Comparison of ENCODE assay signal across 25 mouse cellular contexts in genomic region chr15:43650818-43651500, GRCm38 (mm10).
DNase-seq lines count a peak whose midpoint lies in the region; ATAC-seq and TF ChIP-seq lines count a peak whose summit lies in the region.
"Had no signal": no experiment of that assay in that cellular context is flagged by ENCODE, and none has a peak within 500 bp of the region (broad histone marks: within the 10 kb centered on the region; RNA-seq: fewer than 3 reads in every experiment).

No protein-coding gene starts in this region.

- H3K36me3 ChIP-seq in kidney, adult 2 months (ENCODE audit: control insufficient read depth, insufficient read depth, low read length): no peaks in the 10 kb centered on the region
- H3K36me3 ChIP-seq in kidney, embryonic 14.5 days (ENCODE audit: control insufficient read depth, insufficient read depth, low read length): no peaks in the 10 kb centered on the region
- H3K36me3 ChIP-seq in liver, adult 2 months (ENCODE audit: control insufficient read depth, insufficient read depth, low read length): no peaks in the 10 kb centered on the region
- H3K36me3 ChIP-seq: embryonic facial prominence, embryonic 10.5 days; embryonic facial prominence, embryonic 12.5 days; forebrain, embryonic 10.5 days; forebrain, embryonic 12.5 days; G1E had no signal

- TF ChIP-seq POLR2A in kidney, adult 2 months (IDR thresholded peaks at IDR 0.05; ENCODE audit: low read depth, low read length): no peak
- no peak for TF ChIP-seq POLR2A in liver, adult 2 months (IDR thresholded peaks at IDR 0.05; ENCODE audit: extremely low read depth, insufficient read depth, low read length)

- no peaks in the 10 kb centered on the region for H3K27me3 ChIP-seq in kidney, adult 2 months (replicated peaks; ENCODE audit: control insufficient read depth, insufficient read depth, low read length)
- no peaks in the 10 kb centered on the region for H3K27me3 ChIP-seq in kidney, embryonic 14.5 days (ENCODE audit: control insufficient read depth, insufficient read depth, low read length)
- H3K27me3 ChIP-seq in liver, adult 2 months (ENCODE audit: control insufficient read depth, insufficient read depth, low read length): no peaks in the 10 kb centered on the region
- no peaks in the 10 kb centered on the region for H3K27me3 ChIP-seq in Patski
- H3K27me3 ChIP-seq: CH12.LX; embryonic facial prominence, embryonic 12.5 days; forebrain, embryonic 12.5 days had no signal

- H3K9ac ChIP-seq in kidney, embryonic 14.5 days (ENCODE audit: low read depth, low read length): no peak overlapping the region
- H3K9ac ChIP-seq in liver, adult 2 months (ENCODE audit: low read depth, low read length): no peak overlapping the region
- H3K9ac ChIP-seq: embryonic facial prominence, embryonic 12.5 days; forebrain, embryonic 12.5 days had no signal

- no peaks in the 10 kb centered on the region for H3K4me1 ChIP-seq in kidney, adult 2 months (ENCODE audit: control insufficient read depth, insufficient read depth, low read length)
- no peaks in the 10 kb centered on the region for H3K4me1 ChIP-seq in kidney, embryonic 14.5 days (ENCODE audit: control insufficient read depth, insufficient read depth, low read length)
- peaks cover 2% of the 10 kb centered on the region; the same call in 1 of the 2 replicates for H3K4me1 ChIP-seq in liver, adult 2 months (ENCODE audit: control insufficient read depth, insufficient read depth, low read length)
- H3K4me1 ChIP-seq: embryonic facial prominence, embryonic 10.5 days; embryonic facial prominence, embryonic 12.5 days; forebrain, embryonic 10.5 days; forebrain, embryonic 12.5 days had no signal

- no peaks in the 10 kb centered on the region for H3K9me3 ChIP-seq in kidney, embryonic 14.5 days (ENCODE audit: control insufficient read depth, low read length)
- H3K9me3 ChIP-seq: embryonic facial prominence, embryonic 10.5 days; embryonic facial prominence, embryonic 12.5 days; forebrain, embryonic 10.5 days; forebrain, embryonic 12.5 days; G1E had no signal

- no peak overlapping the region for H3K4me2 ChIP-seq in kidney, embryonic 14.5 days (replicated peaks; ENCODE audit: low read depth, low read length)
- H3K4me2 ChIP-seq: embryonic facial prominence, embryonic 12.5 days; forebrain, embryonic 12.5 days had no signal

- WGBS in kidney, adult 2 months: 79% methylated on average over 2 of the region's 2 CpGs
- 91% methylated on average over 2 of the region's 2 CpGs for WGBS in kidney, embryonic 14.5 days
- 29% methylated on average over 2 of the region's 2 CpGs for WGBS in liver, adult 2 months

- H3K4me3 ChIP-seq in kidney, adult 2 months (ENCODE audit: insufficient read depth, low read depth, low read length): no peak overlapping the region
- H3K4me3 ChIP-seq in kidney, embryonic 14.5 days (ENCODE audit: low read length): no peak overlapping the region
- no peak overlapping the region for H3K4me3 ChIP-seq in liver, adult 2 months (ENCODE audit: insufficient read depth, low read depth, low read length)
- H3K4me3 ChIP-seq: embryonic facial prominence, embryonic 10.5 days; embryonic facial prominence, embryonic 12.5 days; forebrain, embryonic 10.5 days; forebrain, embryonic 12.5 days had no signal

- no peak overlapping the region for H3K27ac ChIP-seq in kidney, adult 2 months (ENCODE audit: insufficient read depth, low read depth, low read length)
- no peak overlapping the region for H3K27ac ChIP-seq in kidney, embryonic 14.5 days (ENCODE audit: low read depth, low read length)
- H3K27ac ChIP-seq in liver, adult 2 months (replicated peaks; ENCODE audit: insufficient read depth, low read depth, low read length): peak overlapping the region; percentile 67
- H3K27ac ChIP-seq: embryonic facial prominence, embryonic 10.5 days; embryonic facial prominence, embryonic 12.5 days; forebrain, embryonic 10.5 days; forebrain, embryonic 12.5 days had no signal

- in situ Hi-C loops in Patski (cut with MboI; ENCODE audit: low pct_unique_long_range_greater_than_20kb): no loop called here

- TF ChIP-seq CTCF in kidney, adult 2 months (conservative IDR thresholded peaks at IDR 0.05; ENCODE audit: insufficient read depth, insufficient read length, low read depth, low read length): no peak
- no peak for TF ChIP-seq CTCF in liver, adult 2 months (IDR thresholded peaks at IDR 0.05; ENCODE audit: low read depth, low read length)
- TF ChIP-seq CTCF in Patski (IDR thresholded peaks at IDR 0.05): no peak

- ATAC-seq in kidney, embryonic 14.5 days (ENCODE audit: low FRiP score, low TSS enrichment): no peak
- ATAC-seq in Patski: peak; percentile 67
- ATAC-seq: CD4-positive, CD25-positive, alpha-beta regulatory T cell, adult 4 months; forebrain, embryonic 14.5 days; forebrain, embryonic 16.5 days had no signal

- POLR2A ChIA-PET in Patski (lab: Charles Lee): no interaction called here

- no peaks in the 10 kb centered on the region for H3K79me2 ChIP-seq in liver, adult 2 months (ENCODE audit: control insufficient read depth, insufficient read depth, low read length)

- CTCF ChIA-PET in Patski (lab: Charles Lee): no interaction called here

- peak; percentile 2 for DNase-seq in kidney, adult 2 months
- DNase-seq in liver, adult 2 months (ENCODE audit: extremely low read depth, low read depth, low spot score): peak; percentile 95
- DNase-seq in liver: no peak
- peak; percentile 28 for DNase-seq in Patski (ENCODE audit: low read depth, low spot score)
- DNase-seq in fibroblast of lung, adult 2 months (ENCODE audit: low read depth): peak; percentile 5
- DNase-seq in thymus, postnatal 10 days (ENCODE audit: low spot score in 2 of 2): no peak
- DNase-seq: adrenal gland, adult 8-10 months; adrenal gland, postnatal 14 days; adrenal gland, postnatal 36 days; B cell, adult 2 months; cerebellum, adult 11-12 months; cerebellum, adult 2 months; cerebellum, adult 9-10 months; cerebellum, postnatal 10 days; cerebellum, postnatal 25 days had no signal

Comparison
In these comparisons a context has a peak if more than half of its experiments do, and no peak if none do; other contexts are left out.
1. DNase-seq: peak in kidney, adult 2 months (single experiment), liver, adult 2 months (single experiment), Patski (single experiment) and fibroblast of lung, adult 2 months (single experiment); none in liver (single experiment) and thymus, postnatal 10 days (0 of 2).